Mouse (Mus musculus): ENCODE results near the gene Mbnl1. TPM values are rescaled to one million over a fixed set of nuclear protein-coding genes. Genes with fewer than 3 reads are reported as not detected.

Gene Mbnl1
- polyA plus RNA-seq, 1 experiment: 238 TPM

GRCm38 (mm10) chr3:60571493-60571892 lies 98.9 kb downstream of the Mbnl1 start:
- TF ChIP-seq GATA1 (IDR thresholded peaks at IDR 0.05; ENCODE audit: low read length): peak; percentile 22

DNA sequence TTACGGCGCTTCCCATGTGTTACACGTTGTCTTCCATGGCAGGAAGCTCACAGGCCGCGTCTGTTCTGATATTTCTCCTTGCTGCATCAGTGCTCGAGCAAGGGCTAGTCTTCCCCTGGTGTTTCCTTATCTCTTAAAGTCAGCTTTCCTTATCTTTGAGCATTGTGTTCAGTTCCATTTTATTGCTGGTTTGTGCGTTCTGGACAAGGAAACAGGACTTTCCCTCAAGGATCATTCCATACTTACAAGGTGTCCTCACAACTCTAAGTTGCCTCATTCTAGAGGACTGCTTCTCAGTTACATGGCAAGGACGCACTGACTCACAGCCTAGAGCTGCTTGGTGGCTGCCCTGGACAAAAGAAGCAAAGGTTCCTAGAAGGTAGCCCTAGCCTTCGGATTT lies 101.6 kb downstream of the Mbnl1 start:
- TF ChIP-seq GATA1 (IDR thresholded peaks at IDR 0.05; ENCODE audit: low read length): peak; percentile 93

GRCm38 (mm10) chr3:60574849-60575524 lies 102.4 kb downstream of the Mbnl1 start:
- no peak for TF ChIP-seq GATA1 (IDR thresholded peaks at IDR 0.05; ENCODE audit: low read length)

- TF ChIP-seq GATA1 (IDR thresholded peaks at IDR 0.05; ENCODE audit: low read length): no peak
Measured at GRCm38 (mm10) chr3:60575945-60576344, 103.3 kb downstream of the Mbnl1 start.

GRCm38 (mm10) chr3:60576366-60577046 lies 103.9 kb downstream of the Mbnl1 start:
- TF ChIP-seq GATA1 (IDR thresholded peaks at IDR 0.05; ENCODE audit: low read length): no peak

GRCm38 (mm10) chr3:60579880-60580279 lies 107.2 kb downstream of the Mbnl1 start:
- no peak for TF ChIP-seq GATA1 (IDR thresholded peaks at IDR 0.05; ENCODE audit: low read length)

DNA sequence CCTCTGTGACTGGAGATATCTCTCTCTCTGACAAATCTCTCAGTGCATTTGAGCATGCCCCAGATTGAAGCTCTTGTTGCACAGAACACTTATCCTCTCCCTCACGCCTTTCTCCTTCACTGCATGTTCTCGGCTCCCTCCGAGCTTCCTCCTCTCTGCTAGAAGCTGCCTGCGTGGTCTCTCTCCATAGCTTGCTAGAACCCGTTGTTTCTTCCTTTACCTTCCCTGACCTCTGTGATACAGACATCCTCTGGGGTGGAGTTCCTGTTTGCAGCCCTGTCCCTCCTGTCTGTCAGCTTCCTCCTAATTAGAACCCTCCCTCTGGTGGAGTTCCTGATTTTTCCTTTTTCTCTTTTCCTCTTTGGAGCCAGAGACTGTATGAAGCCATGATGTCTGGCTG lies 108.1 kb downstream of the Mbnl1 start:
- TF ChIP-seq GATA1 (IDR thresholded peaks at IDR 0.05; ENCODE audit: low read length): no peak

DNA sequence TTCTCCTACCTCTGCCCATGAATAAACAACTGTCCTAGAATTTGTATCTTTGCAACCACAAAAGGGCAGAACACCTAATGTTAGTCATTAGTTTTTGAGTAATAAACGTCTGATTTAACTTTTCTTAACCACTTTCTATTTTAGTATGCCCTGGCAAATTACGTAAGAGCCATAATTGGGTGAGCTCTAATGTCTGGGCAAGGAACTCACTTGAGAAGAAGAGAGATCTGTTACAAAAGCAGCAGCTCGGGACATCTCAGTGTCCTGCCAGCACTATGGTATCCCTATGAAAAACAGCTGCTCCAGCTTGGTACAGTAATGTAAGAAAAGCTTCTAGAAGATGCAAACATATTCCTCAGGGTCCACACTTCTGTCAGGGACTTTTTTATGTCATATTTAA lies 109.5 kb downstream of the Mbnl1 start:
- TF ChIP-seq GATA1 (IDR thresholded peaks at IDR 0.05; ENCODE audit: low read length): no peak

GRCm38 (mm10) chr3:60582620-60583019 lies 110.0 kb downstream of the Mbnl1 start:
- no peak for TF ChIP-seq GATA1 (IDR thresholded peaks at IDR 0.05; ENCODE audit: low read length)

- no peak for TF ChIP-seq GATA1 (IDR thresholded peaks at IDR 0.05; ENCODE audit: low read length)
Measured at GRCm38 (mm10) chr3:60584704-60585103, 112.1 kb downstream of the Mbnl1 start.

DNA sequence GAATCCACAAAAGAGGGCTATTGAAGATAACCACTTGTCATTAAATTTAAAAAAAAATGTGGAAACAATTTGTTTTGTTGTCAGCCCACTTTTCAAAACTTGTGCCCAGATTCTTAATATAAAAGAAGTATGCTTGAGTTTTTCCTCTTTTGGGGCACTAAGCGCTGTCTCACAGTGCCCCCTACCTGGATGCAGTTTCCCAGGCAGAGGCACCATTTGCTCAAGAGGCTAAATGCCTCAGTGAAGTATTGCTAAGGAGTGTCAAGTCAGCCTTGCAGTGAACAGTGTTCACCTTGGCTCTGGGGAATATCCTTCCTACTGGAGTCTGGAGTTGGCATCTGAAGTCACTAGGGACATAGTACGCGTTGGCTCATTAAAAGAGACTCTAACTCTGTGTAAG lies 113.4 kb downstream of the Mbnl1 start:
- no peak for TF ChIP-seq GATA1 (IDR thresholded peaks at IDR 0.05; ENCODE audit: low read length)

DNA sequence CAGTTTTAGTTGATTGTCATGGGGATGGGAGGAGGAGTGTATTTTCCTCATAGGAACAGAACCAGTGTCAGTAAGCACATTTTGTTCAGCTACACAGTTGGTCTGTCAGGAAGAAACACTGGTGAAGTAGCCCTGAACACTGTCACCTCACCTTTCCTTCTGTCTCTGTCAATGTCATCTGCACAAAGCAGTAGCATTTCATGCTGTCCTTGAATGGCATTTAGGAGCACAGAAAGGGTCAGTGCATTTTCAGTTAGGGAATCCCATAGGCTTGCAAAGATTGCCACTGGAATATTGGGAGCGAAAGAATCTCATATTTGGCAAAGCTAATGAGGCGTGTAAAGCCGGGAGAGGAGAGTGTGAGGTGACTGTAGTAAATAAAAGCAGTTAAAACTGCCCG lies 114.5 kb downstream of the Mbnl1 start:
- TF ChIP-seq GATA1 (IDR thresholded peaks at IDR 0.05; ENCODE audit: low read length): no peak

GRCm38 (mm10) chr3:60589361-60589760 lies 116.7 kb downstream of the Mbnl1 start:
- TF ChIP-seq GATA1 (IDR thresholded peaks at IDR 0.05; ENCODE audit: low read length): no peak

GRCm38 (mm10) chr3:60595606-60596005 lies 123.0 kb downstream of the Mbnl1 start:
- TF ChIP-seq GATA1 (IDR thresholded peaks at IDR 0.05; ENCODE audit: low read length): no peak

- no peak for TF ChIP-seq GATA1 (IDR thresholded peaks at IDR 0.05; ENCODE audit: low read length)
Measured at GRCm38 (mm10) chr3:60596985-60597384, 124.4 kb downstream of the Mbnl1 start.

GRCm38 (mm10) chr3:60601686-60602085 lies 129.1 kb downstream of the Mbnl1 start:
- TF ChIP-seq GATA1 (IDR thresholded peaks at IDR 0.05; ENCODE audit: low read length): no peak

- peak; percentile 98 for TF ChIP-seq GATA1 (IDR thresholded peaks at IDR 0.05; ENCODE audit: low read length)
Measured at GRCm38 (mm10) chr3:60602923-60603549, 130.4 kb downstream of the Mbnl1 start.
